Mouse (Mus musculus): ENCODE results near the gene Higd1c. TPM values are rescaled to one million over a fixed set of nuclear protein-coding genes. Genes with fewer than 3 reads are reported as not detected.
"Not testable (repeated sequence)": the region's sequence is repeated elsewhere in the genome, so short reads cannot be mapped to it uniquely, and the experiment has no call there.

Gene Higd1c
- polyA plus RNA-seq, 2 experiments: not detected

- no peak overlapping the region for H3K4me3 ChIP-seq (ENCODE audit: insufficient read depth in 1 of 2, low read depth in 2 of 2, low read length in 2 of 2)
- no peaks in the 10 kb centered on the region for H3K9me3 ChIP-seq (ENCODE audit: control insufficient read depth, low read length)
- ATAC-seq (ENCODE audit: insufficient read depth): peak; percentile 31; the same call in 1 of the 2 replicates
- peaks cover 0 to 4% of the 10 kb centered on the region in 2 experiments; a peak in 2 of 4 replicates for H3K4me1 ChIP-seq (replicated peaks; ENCODE audit: control insufficient read depth in 2 of 2, insufficient read depth in 2 of 2, low read length in 1 of 2)
- H3K9ac ChIP-seq (replicated peaks): no peak overlapping the region
- no peak overlapping the region for H3K27ac ChIP-seq
- WGBS (ENCODE audit: insufficient replicate concordance): 49% methylated on average over 12 of the region's 12 CpGs
- H3K36me3 ChIP-seq (replicated peaks; ENCODE audit: control insufficient read depth, insufficient read depth, low read depth): no peaks in the 10 kb centered on the region
- no peaks in the 10 kb centered on the region for H3K27me3 ChIP-seq (ENCODE audit: control insufficient read depth, insufficient read depth, low read length)
- no peak for DNase-seq (ENCODE audit: low read depth in 3 of 3, low spot score in 3 of 3)
- TF ChIP-seq EP300 (IDR thresholded peaks at IDR 0.05; ENCODE audit: low read depth): no peak
- no peak for TF ChIP-seq CTCF (IDR thresholded peaks at IDR 0.05; ENCODE audit: low read depth)
- H3K4me2 ChIP-seq (ENCODE audit: low read depth): no peak overlapping the region
Observed at GRCm38 (mm10) chr15:100324021-100324591, 40.2 kb upstream of the Higd1c start.

GRCm38 (mm10) chr15:100325235-100325634 is 39.1 kb upstream of the Higd1c start:
- Histone ChIP-seq H3K27ac (no peak overlapping the region), H3K36me3 (replicated peaks; ENCODE audit: control insufficient read depth, insufficient read depth, low read depth) (no peaks in the 10 kb centered on the region), H3K4me1 (replicated peaks; ENCODE audit: control insufficient read depth in 2 of 2, insufficient read depth in 2 of 2, low read length in 1 of 2) (peaks cover 0 to 4% of the 10 kb centered on the region in 2 experiments; a peak in 2 of 4 replicates), H3K27me3 (ENCODE audit: control insufficient read depth, insufficient read depth, low read length) (no peaks in the 10 kb centered on the region), H3K4me2 (ENCODE audit: low read depth) (no peak overlapping the region), H3K9me3 (ENCODE audit: control insufficient read depth, low read length) (no peaks in the 10 kb centered on the region), H3K4me3 (ENCODE audit: insufficient read depth in 1 of 2, low read depth in 2 of 2, low read length in 2 of 2) (no peak overlapping the region), H3K9ac (replicated peaks) (no peak overlapping the region)
- 68% methylated on average over 3 of the region's 3 CpGs for WGBS (ENCODE audit: insufficient replicate concordance)
- DNase-seq (ENCODE audit: low read depth in 3 of 3, low spot score in 3 of 3) (no peak), ATAC-seq (ENCODE audit: insufficient read depth) (no peak)
- no peak for TF ChIP-seq EP300 (IDR thresholded peaks at IDR 0.05; ENCODE audit: low read depth)
- TF ChIP-seq CTCF (IDR thresholded peaks at IDR 0.05; ENCODE audit: low read depth): no peak

- 53% methylated on average over 3 of the region's 4 CpGs for WGBS (ENCODE audit: insufficient replicate concordance)
- not testable (repeated sequence) for H3K9ac ChIP-seq (replicated peaks); ATAC-seq (ENCODE audit: insufficient read depth); H3K9me3 ChIP-seq (ENCODE audit: control insufficient read depth, low read length); H3K36me3 ChIP-seq (replicated peaks; ENCODE audit: control insufficient read depth, insufficient read depth, low read depth); H3K4me3 ChIP-seq (ENCODE audit: insufficient read depth in 1 of 2, low read depth in 2 of 2, low read length in 2 of 2); H3K27me3 ChIP-seq (ENCODE audit: control insufficient read depth, insufficient read depth, low read length); H3K4me1 ChIP-seq (replicated peaks; ENCODE audit: control insufficient read depth in 2 of 2, insufficient read depth in 2 of 2, low read length in 1 of 2); H3K4me2 ChIP-seq (ENCODE audit: low read depth); DNase-seq (ENCODE audit: low read depth in 3 of 3, low spot score in 3 of 3); H3K27ac ChIP-seq
- TF ChIP-seq CTCF (IDR thresholded peaks at IDR 0.05; ENCODE audit: low read depth): peak; percentile 30
Observed at GRCm38 (mm10) chr15:100328089-100328488, 36.3 kb upstream of the Higd1c start.

GRCm38 (mm10) chr15:100329336-100329735 is 35.0 kb upstream of the Higd1c start:
- not testable (repeated sequence) for H3K27ac ChIP-seq; H3K4me3 ChIP-seq (ENCODE audit: insufficient read depth in 1 of 2, low read depth in 2 of 2, low read length in 2 of 2); H3K4me1 ChIP-seq (replicated peaks; ENCODE audit: control insufficient read depth in 2 of 2, insufficient read depth in 2 of 2, low read length in 1 of 2); H3K36me3 ChIP-seq (replicated peaks; ENCODE audit: control insufficient read depth, insufficient read depth, low read depth); H3K9ac ChIP-seq (replicated peaks); H3K4me2 ChIP-seq (ENCODE audit: low read depth); H3K9me3 ChIP-seq (ENCODE audit: control insufficient read depth, low read length); DNase-seq (ENCODE audit: low read depth in 3 of 3, low spot score in 3 of 3); H3K27me3 ChIP-seq (ENCODE audit: control insufficient read depth, insufficient read depth, low read length); ATAC-seq (ENCODE audit: insufficient read depth)
- WGBS (ENCODE audit: insufficient replicate concordance): 75% methylated on average over 10 of the region's 10 CpGs

GRCm38 (mm10) chr15:100330739-100331138 is 33.6 kb upstream of the Higd1c start:
- WGBS (ENCODE audit: insufficient replicate concordance): 68% methylated on average over 7 of the region's 7 CpGs
- ATAC-seq (ENCODE audit: insufficient read depth) (no peak), DNase-seq (ENCODE audit: low read depth in 3 of 3, low spot score in 3 of 3) (no peak)
- Histone ChIP-seq H3K4me1 (replicated peaks; ENCODE audit: control insufficient read depth in 2 of 2, insufficient read depth in 2 of 2, low read length in 1 of 2) (no peaks in the 10 kb centered on the region), H3K9ac (replicated peaks) (no peak overlapping the region), H3K27ac (no peak overlapping the region), H3K27me3 (ENCODE audit: control insufficient read depth, insufficient read depth, low read length) (no peaks in the 10 kb centered on the region), H3K36me3 (replicated peaks; ENCODE audit: control insufficient read depth, insufficient read depth, low read depth) (no peaks in the 10 kb centered on the region), H3K4me2 (ENCODE audit: low read depth) (no peak overlapping the region), H3K4me3 (ENCODE audit: insufficient read depth in 1 of 2, low read depth in 2 of 2, low read length in 2 of 2) (no peak overlapping the region), H3K9me3 (ENCODE audit: control insufficient read depth, low read length) (no peaks in the 10 kb centered on the region)
- TF ChIP-seq EP300 (IDR thresholded peaks at IDR 0.05; ENCODE audit: low read depth) (no peak), CTCF (IDR thresholded peaks at IDR 0.05; ENCODE audit: low read depth) (no peak)

Measured in liver, embryonic 14.5 days (tissue).